ENCODE assay signal across 8 mouse cellular contexts in the genomic region with DNA sequence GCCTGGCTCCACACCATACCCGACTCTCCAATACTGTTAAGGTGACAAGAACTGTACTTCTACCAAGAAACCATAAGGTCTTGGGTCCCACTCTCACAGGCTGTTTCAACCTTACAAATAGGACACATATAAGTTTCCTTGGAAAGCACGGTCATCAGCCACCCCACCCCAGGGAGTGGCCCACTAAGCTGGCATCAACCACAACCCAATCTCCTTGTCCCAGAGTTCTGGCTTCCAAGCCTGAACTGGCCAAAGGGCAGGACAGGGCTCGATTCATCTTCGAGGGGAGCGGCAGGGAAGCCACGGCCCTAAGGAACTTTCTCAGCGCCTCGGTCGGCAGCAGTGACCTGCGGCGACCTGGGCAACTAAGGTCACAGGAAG. TPM values are rescaled to one million over a fixed set of nuclear protein-coding genes. Genes with fewer than 3 reads are reported as not detected.
DNase-seq lines count a peak whose midpoint lies in the region; ATAC-seq and TF ChIP-seq lines count a peak whose summit lies in the region.

No protein-coding gene starts in this region.

- no peak for ATAC-seq in hindbrain, postnatal 0 days
- ATAC-seq in midbrain, embryonic 16.5 days, result no peak; the same call in 1 of the 2 replicates

- H3K27ac ChIP-seq in cerebellum, adult 2 months (ENCODE audit: insufficient read depth, low read length), result peak overlapping the region; percentile 57; the same call in 1 of the 2 replicates
- peak overlapping the region; percentile 87; the same call in 1 of the 2 replicates for H3K27ac ChIP-seq in spleen, adult 2 months (ENCODE audit: insufficient read depth, low read length)
- peak overlapping the region; percentile 86 for H3K27ac ChIP-seq in hindbrain, postnatal 0 days
- peak overlapping the region; percentile 88 for H3K27ac ChIP-seq in midbrain, embryonic 16.5 days (ENCODE audit: low read length)

- TF ChIP-seq POLR2A in cerebellum, adult 2 months (IDR thresholded peaks at IDR 0.05; ENCODE audit: borderline replicate concordance, insufficient read depth, low read length), result no peak
- TF ChIP-seq POLR2A in spleen, adult 2 months (IDR thresholded peaks at IDR 0.05; ENCODE audit: low read depth, low read length), result no peak

- H3K27me3 ChIP-seq in cerebellum, adult 2 months (ENCODE audit: control insufficient read depth, insufficient read depth, low read length), result no peaks in the 10 kb centered on the region
- no peaks in the 10 kb centered on the region for H3K27me3 ChIP-seq in spleen, adult 2 months (ENCODE audit: control insufficient read depth, insufficient read depth, low read length)
- no peaks in the 10 kb centered on the region for H3K27me3 ChIP-seq in hindbrain, postnatal 0 days (ENCODE audit: insufficient read depth, low read length)
- H3K27me3 ChIP-seq in midbrain, embryonic 16.5 days (ENCODE audit: control insufficient read depth, insufficient read depth, low read depth, low read length), result no peaks in the 10 kb centered on the region

- H3K4me2 ChIP-seq in hindbrain, postnatal 0 days (ENCODE audit: low read depth, low read length), result peak overlapping the region; percentile 79
- H3K4me2 ChIP-seq in midbrain, embryonic 16.5 days (ENCODE audit: low read length), result peak overlapping the region; percentile 94

- peaks cover 3% of the 10 kb centered on the region; the same call in 1 of the 2 replicates for H3K36me3 ChIP-seq in spleen, adult 2 months (ENCODE audit: control insufficient read depth, insufficient read depth, low read length)
- peaks cover 9% of the 10 kb centered on the region for H3K36me3 ChIP-seq in hindbrain, postnatal 0 days (ENCODE audit: insufficient read depth, low read length)
- H3K36me3 ChIP-seq in midbrain, embryonic 16.5 days (ENCODE audit: control insufficient read depth, insufficient read depth, low read length), result peaks cover 4% of the 10 kb centered on the region

- WGBS in cerebellum, adult 2 months, result 3% methylated on average over 11 of the region's 11 CpGs
- WGBS in spleen, adult 2 months, result 6% methylated on average over 11 of the region's 11 CpGs
- 7% methylated on average over 11 of the region's 11 CpGs for WGBS in hindbrain, postnatal 0 days
- WGBS in midbrain, embryonic 16.5 days, result 5% methylated on average over 11 of the region's 11 CpGs

- H3K4me3 ChIP-seq in cerebellum, adult 2 months (replicated peaks; ENCODE audit: insufficient read depth, low read depth, low read length), result peak overlapping the region; percentile 86
- peak overlapping the region; percentile 95 for H3K4me3 ChIP-seq in spleen, adult 2 months (ENCODE audit: extremely low read depth, insufficient read depth, insufficient read length)
- peak overlapping the region; percentile 89 for H3K4me3 ChIP-seq in hindbrain, postnatal 0 days (ENCODE audit: low read length)
- peak overlapping the region; percentile 87 for H3K4me3 ChIP-seq in midbrain, embryonic 16.5 days (ENCODE audit: low read depth, low read length)

- H3K9ac ChIP-seq in hindbrain, postnatal 0 days (replicated peaks; ENCODE audit: low read length), result peak overlapping the region; percentile 90
- H3K9ac ChIP-seq in midbrain, embryonic 16.5 days (ENCODE audit: low read depth, low read length), result peak overlapping the region; percentile 92

- DNase-seq in cerebellum, adult 2 months, result no peak
- no peak for DNase-seq in cerebellum, adult 11 months
- DNase-seq in spleen, adult 2 months (ENCODE audit: low read depth in 1 of 2, low spot score in 2 of 2), result no peak
- no peak for DNase-seq in spleen, adult 18-20 months
- no peak for DNase-seq in hindbrain, postnatal 0 days (ENCODE audit: low spot score)
- DNase-seq in B cell, adult 2 months, result no peak
- no peak for DNase-seq in natural killer cell, adult 2 months (ENCODE audit: low spot score in 2 of 2)

- TF ChIP-seq CTCF in cerebellum, adult 2 months (IDR thresholded peaks at IDR 0.05; ENCODE audit: borderline replicate concordance, insufficient read depth, low read depth, low read length), result no peak
- TF ChIP-seq CTCF in spleen, adult 2 months (IDR thresholded peaks at IDR 0.05; ENCODE audit: extremely low read depth, insufficient read depth, insufficient read length, insufficient replicate concordance), result no peak
- TF ChIP-seq CTCF in hindbrain, postnatal 0 days (IDR thresholded peaks at IDR 0.05; ENCODE audit: low read depth), result no peak

- H3K4me1 ChIP-seq in cerebellum, adult 2 months (ENCODE audit: control insufficient read depth, insufficient read depth, low read length), result peaks cover 17% of the 10 kb centered on the region
- peaks cover 10% of the 10 kb centered on the region; the same call in 1 of the 2 replicates for H3K4me1 ChIP-seq in spleen, adult 2 months (ENCODE audit: control insufficient read depth, insufficient read depth, insufficient read length)
- H3K4me1 ChIP-seq in hindbrain, postnatal 0 days (ENCODE audit: insufficient read depth, low read length), result peaks cover 12% of the 10 kb centered on the region
- peaks cover 18% of the 10 kb centered on the region for H3K4me1 ChIP-seq in midbrain, embryonic 16.5 days (ENCODE audit: control insufficient read depth, insufficient read depth, low read length)

- H3K9me3 ChIP-seq in hindbrain, postnatal 0 days (ENCODE audit: low read length), result no peaks in the 10 kb centered on the region
- H3K9me3 ChIP-seq in midbrain, embryonic 16.5 days (replicated peaks; ENCODE audit: control insufficient read depth, low read length, poor library complexity, severe bottlenecking), result no peaks in the 10 kb centered on the region

RNA-seq across cellular contexts. Expression of gene Letm1, which starts 0.7 kb away (rescaled TPM):
- 69.9 and 72.4 TPM in 2 replicates for polyA plus RNA-seq in cerebellum, adult 2 months (2012; rRNA removed)
- polyA plus RNA-seq in spleen, adult 2 months (2012; rRNA removed), result 33.8 and 39.6 TPM in 2 replicates
- 59.9 and 67.0 TPM in 2 replicates for total RNA-seq in hindbrain, postnatal 0 days (2014; rRNA removed)
- 71.7 and 83.9 TPM in 2 replicates for polyA plus RNA-seq in hindbrain, postnatal 0 days (2015; fragmentation: Nextera tagmentation; extraction: Ambion mirVana)
- polyA plus RNA-seq in midbrain, embryonic 16.5 days (2015; fragmentation: Nextera tagmentation; extraction: Ambion mirVana), result 69.1 and 71.5 TPM in 2 replicates

RNA-seq across cellular contexts. Expression of gene Nsd2, which starts 38.6 kb away (rescaled TPM):
- polyA plus RNA-seq in cerebellum, adult 2 months (2012; rRNA removed), result 43.1 and 43.3 TPM in 2 replicates
- 7.5 and 7.6 TPM in 2 replicates for polyA plus RNA-seq in spleen, adult 2 months (2012; rRNA removed)
- 76.2 and 81.1 TPM in 2 replicates for total RNA-seq in hindbrain, postnatal 0 days (2014; rRNA removed)
- polyA plus RNA-seq in hindbrain, postnatal 0 days (2015; fragmentation: Nextera tagmentation; extraction: Ambion mirVana), result 64.0 and 69.4 TPM in 2 replicates
- polyA plus RNA-seq in midbrain, embryonic 16.5 days (2015; fragmentation: Nextera tagmentation; extraction: Ambion mirVana), result 75.9 and 84.5 TPM in 2 replicates
